Mouse (Mus musculus) frontal cortex, postnatal 10 days (tissue): ENCODE data around the gene Mypn.

Source experiments
- DNase-seq, 2 experiments: peaks; one replicate each; pipeline ENCODE4 v3.0.0; 2022; ENCODE audit warnings: low spot score in 2 of 2, mixed read lengths in 1 of 2

Mypn gene

DNA sequence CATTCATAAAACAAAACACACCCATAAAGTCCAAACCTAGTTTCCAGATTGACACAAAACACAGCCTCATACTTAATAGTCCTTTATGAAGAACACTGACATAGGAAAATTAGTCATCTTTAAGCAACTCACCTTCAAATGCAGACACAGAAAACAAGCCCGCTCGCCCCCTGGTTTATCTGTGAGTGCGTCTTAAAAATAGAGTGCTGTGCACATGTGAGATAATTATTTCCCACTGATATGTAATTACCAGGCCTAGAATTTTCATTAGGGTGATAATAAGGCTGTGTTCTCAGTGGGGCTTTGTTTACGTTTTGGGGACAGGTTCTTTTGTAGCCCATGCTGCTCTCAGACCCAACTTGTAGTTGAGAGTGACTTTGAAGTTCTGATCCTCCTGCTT, 4.7 kb downstream of the Mypn start:
- DNase-seq: no peak

DNA sequence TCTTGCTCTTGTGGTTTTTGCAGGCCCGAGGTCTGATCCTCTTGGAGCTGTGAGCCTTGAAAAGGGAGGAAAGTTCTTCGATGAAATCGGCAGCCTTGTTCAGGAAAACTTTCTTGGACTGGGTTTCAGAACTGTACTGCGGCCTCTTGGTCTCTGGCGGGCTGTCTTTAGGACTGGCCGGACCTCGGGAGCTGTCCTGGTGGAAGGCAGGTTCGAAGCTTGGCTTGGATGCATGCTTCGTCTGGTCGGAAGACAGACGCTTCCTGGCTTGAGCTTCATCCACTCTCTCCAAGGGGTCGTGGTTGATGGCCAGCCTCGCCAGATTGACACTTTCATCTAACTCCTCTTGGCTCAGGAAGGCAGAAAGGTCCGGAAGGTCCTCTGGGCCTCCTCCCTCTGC, 11.0 kb downstream of the Mypn start:
- no peak for DNase-seq

DNA sequence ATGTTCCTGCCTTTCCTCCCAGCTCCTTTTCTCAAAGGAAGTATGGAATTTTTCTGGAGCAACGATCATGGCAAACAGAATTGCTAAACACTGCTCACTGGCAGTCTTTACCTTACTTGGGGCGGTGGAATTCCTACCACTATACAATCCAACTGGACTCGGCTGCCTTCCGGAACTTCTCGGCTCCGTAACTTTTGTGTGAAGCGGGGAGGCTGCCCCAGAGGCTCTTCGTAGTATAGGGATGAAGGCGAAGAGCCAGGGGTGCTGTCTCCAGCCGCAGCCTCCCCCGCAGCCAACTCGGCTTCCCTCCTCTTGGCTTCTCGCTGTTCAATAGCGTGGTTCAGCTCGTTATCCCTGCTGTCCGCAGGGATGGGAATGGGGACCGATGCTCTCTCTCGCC, 11.5 kb downstream of the Mypn start:
- DNase-seq: no peak

DNA sequence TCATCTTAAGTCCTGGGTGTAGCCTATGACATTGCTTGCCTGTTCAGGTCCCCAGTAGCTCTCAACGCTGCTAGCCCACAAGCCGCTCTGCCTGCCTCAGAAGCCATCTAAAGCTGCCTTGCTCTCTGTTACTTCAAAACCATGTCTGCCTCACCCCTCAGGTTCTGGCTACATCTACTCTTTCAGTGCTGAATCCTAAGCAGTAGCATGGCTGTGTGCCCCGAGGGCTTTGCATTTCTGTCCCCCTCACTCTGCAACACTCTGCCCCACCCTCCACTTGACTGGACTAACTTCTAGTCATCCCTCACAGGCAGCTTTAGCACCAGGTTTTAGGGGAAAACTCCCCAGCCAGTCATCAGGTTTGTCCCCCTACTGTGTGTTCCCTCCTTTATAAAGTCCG, 19.3 kb downstream of the Mypn start:
- DNase-seq: no peak

DNA sequence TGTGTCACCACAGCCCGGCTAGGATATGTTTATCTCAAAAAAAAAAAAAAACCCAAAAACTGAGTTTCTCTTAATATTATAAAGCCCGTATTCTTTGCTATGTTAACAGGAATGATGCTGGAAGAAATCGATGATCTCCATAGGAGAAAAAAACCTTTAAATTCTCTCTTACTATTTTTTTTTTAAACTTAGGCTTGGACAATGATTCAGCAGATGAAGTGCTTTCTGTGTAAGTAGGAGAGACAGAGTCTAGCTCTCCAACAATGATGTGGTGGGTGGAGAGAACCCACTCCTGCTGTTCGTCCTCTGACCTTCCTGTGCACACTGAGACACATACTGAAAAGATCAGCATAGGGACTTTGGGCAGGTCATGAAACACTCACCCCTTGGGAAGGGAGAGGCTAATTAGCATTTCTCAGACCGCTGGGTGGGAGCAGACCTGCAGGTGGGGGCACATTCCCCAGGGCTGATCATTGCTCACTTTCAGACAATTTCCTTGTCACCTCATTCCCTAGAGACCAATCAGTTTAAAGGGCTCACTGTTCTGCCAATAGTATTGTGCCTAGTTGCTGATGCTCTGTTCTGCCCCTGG, 21.5 kb downstream of the Mypn start:
- DNase-seq: no peak

DNA sequence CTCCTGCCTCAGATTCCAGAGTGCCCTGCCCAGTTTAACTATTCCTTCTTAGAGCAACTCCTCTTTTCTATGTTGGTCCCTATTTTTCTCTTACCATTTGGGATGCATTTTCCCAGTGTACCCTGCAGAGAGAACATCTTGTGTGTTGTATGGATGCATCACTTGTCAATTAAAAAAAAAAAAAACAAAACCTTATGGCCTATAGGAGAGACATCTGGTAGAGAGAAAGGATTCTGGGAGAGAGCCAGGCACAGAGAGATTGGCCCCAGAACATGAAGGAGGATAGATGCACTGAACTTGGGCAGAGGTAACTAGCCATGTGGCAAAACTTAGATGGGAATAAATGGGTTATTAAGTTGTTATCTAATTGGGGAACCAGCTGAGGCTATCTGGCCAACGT, 22.6 kb downstream of the Mypn start:
- no peak for DNase-seq

DNA sequence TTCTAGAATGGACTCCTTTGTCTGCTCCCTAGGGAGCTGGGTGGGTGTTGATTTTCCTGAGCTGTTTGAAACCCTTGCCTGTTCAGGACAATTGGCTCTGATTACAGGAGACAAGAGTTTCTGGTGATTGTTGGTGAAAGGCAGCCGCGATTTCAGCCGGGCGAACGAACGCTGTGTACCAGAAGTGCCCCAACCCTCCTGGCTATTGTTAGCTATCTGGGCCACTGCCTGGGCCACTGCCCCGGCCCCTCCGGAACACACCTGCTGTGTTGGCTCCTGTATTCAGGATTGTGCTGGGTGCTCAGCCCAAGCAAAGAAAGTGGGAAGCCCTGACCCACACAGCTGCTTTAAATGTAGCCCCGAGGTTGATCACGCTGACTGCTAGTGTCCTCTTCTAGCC, 24.2 kb downstream of the Mypn start:
- no peak for DNase-seq

DNA sequence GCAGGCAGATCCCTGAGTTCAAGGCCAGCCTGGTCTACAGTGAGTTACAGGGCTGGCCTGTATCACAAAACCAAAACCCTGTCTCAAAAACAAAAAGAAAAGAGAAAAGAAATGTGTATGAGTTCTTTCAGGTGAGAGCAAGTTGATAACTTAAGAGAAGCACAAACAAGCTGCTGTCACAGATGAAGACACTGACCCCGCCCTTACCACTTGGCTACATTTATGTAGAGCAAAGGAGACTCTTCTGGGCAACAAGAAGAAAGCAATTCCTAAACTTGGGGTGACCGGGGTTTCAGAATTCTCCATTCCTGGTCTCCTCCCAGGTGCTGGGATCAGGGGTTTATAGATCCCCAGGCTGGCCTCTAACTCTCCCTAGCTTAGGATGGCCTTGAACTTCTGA, 25.4 kb downstream of the Mypn start:
- no peak for DNase-seq

DNA sequence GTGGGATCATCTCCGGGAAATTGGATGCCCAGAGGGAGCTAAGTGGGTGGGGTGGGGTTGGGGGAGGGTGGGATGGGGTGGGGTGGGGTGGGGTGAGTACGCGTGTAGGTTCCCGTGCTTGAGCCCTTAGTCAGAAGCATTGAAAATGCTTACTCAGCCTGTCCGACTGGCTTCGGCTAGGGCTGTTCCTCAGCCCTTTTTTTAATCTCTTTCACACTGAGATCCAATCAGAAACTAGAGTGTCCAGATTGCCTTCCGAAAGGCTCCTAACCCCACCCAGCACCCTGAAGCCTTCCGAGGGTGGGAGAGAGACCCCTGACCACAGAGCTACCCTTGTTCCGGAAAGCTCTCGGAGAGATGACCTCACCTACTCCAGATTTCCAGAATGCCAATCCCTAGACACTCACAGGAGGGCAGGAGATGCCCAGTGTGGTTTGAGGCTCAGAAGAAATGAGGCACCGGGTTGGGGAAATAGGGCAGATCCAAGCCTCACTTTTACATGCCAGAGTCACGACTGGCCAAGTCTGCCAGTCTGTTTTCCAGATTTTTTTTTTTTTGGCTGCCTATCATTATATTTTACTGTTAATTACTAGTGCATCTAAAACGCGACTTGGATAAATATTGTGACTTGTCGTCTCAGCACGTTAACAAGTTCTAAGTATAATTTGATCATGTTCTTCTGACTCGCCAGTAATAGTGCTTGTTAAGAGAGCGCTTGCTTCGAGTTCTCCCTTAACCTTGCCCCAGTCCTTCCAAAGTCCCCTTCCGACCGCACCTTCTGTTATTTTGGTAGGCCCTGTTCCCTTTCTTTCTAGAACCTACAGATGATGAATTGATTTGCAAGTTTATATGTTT, 26.2 kb downstream of the Mypn start:
- DNase-seq: no peak

DNA sequence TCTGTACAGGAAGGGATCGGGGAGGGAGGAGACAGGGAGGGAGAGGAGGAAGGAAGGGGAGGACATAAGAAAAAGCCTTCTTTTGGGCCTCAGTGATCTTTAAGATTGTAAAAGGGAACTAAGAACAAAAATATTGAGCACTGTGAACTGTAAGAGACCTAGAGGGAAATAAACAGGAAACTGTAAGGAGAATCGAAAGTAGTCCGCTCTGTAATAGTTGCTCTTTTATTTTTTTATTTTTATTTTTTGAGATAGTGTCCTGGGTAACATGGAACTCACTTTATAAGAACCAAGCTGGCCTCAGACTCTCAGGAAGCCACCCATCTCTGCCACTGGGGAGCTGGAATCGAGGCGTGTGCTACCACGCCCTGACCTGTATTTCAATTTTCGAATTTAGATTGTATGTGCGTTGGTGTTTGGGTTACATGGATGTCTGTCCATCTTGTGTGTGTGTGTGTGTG, 27.3 kb downstream of the Mypn start:
- DNase-seq: no peak

DNA sequence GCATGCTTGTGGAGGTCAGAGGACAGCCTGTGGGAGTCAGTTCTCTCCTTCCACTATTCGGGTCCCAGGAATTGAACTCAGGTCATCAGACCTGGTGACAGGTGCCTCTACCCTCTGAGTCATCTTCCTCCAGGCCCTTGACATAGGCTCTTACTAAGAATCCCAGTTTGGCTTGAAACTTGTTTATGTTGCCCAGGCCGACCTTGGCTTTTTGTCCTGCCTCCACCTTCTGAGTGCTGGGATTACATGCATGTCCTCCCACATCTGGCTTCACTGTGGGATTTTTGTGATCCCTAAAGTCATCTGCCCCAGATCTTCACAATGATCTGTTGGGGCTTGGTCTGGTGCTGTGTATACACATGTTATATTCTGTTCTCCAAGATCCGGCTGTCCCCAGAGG, 31.7 kb downstream of the Mypn start:
- no peak for DNase-seq

DNA sequence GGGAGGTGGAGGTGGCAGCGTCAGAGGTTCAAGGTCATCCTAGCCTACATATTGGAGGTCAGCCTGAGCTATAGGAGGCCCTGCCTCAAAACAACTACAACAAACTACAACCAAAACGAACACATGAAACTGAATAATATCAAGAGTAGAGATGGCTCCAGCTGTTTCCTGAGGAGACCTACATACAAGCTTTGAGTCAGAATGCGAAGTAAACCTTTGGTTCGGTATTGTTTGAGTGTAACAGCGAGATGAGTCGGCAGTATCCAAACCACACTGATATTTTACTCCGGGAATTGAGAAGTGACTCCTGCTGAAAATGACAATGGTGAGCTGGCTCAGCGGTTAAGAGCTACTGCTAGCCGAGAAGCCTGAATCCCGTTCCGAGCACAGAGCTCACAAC, 34.2 kb downstream of the Mypn start:
- DNase-seq: no peak

DNA sequence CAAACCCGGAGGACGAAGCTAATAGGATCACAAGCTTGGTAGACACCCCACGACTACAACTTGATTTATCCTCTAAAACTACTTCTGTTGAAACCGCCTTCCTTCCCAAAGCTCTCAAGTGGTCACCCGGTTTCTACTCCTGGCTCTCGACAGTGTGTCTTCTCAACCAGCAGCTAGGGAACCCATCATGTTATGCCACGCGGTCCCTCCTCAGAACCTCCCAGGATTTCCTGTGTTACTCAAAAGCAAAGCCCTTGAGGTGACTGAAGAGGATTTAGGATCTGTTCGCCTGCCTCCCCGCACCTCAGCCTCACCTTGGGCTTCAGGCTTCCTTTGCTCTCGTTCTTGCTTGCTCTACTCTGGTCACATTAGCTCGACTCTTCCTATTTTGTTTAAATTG, 35.6 kb downstream of the Mypn start:
- DNase-seq: no peak

DNA sequence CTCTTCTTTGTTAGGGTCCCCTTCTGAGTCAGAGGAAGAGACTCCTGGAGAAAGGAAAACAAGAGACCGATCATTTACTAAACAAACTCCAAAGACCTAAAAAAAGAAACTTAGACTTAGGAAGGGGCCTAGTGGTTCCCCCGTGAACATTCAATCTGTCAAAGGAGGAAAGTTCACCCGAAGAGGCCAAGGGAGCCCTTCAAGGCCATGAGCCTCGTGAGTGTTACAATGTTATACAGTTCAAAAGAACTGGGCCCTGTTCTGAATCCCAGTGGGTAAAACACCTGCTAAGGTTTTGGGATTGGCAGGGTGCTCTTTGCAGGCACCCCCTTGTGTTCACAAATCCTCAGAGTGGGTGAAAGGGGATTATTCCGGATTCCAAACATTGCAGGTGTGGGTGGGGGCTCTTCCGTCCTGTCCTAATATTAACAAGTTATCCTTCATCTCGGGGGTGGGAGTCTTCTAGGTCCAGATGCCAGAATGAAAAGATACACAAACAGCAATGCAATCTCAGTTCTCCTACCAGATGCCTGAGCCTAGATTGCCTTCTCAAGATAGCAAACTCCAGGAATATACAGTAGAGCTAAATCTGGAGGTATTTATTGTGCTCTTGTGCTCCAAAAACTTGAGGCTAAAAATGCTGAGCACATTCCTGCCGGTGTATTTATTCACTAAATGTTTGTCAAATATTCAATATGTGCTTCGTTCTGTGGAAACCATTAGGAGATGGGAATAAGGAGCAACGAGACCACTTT, 36.3 kb downstream of the Mypn start:
- no peak for DNase-seq

DNA sequence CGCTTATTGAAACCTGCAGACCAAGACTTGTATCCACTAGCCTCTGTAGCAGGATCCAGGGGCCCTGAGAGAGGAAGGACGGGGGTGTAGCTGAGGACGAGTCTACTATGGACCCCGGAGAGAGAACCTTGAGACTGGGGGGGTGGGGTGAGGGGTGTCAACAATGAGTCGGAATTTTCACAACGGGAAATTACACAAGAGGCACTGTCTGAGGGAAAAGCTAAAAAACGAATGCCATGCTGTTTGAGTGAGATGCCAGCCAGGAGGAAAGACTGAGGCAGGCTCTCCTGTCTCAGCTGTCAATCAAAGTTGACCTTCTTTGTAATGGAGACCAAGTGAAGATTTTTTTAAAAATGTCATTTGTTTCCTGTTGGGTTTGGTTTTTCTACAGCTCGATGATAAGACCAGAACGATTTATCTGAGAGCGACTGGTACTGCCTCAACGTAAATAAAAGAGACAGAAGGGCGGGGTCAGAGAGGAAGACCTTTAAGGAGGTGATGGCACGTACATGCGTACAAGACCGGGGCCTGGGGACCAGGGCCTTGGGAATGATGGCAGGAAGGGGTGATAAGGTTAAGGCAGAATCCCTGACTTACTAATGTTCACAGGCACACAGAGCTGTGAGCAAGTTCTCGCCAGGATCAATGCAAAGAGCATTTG, 37.9 kb downstream of the Mypn start:
- DNase-seq: no peak

DNA sequence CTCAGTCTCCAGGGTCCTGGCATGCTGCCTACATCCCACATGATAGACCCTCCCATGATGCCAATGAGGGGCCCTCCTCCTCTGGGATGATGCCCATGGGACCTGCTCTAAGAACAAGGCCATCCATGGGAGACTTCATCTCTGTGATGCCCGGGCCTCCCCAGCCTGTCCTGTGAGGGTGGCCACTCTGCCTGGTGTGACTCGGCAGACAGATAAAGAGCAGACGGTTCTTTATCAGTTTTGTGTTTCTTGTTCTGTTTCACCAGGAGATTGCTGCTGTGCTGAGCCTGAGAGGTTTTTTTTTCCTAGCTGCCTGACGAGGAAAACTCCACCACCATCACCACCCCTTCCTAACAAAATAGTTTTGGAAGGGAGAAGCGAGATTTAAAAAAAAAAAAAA, 42.5 kb downstream of the Mypn start:
- DNase-seq: no peak

DNA sequence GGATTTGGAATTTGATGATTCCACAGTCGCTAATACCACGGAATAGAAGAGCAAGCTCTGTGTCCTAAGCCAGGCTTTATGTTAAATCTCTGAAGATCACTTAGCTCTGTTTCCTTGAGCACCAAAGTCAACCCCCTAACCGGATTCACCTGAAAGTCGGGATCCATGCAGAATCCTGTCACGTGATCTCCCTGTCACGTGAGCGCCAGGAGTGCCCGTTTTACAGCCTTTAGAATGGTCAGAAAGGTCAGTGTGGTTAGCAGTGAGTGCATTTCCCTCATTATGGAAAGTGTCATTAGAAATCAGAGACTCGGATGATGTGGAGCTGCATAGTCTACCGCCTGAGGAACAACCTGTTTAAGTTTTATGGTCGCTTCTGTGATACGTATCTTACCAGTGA, 43.1 kb downstream of the Mypn start:
- no peak for DNase-seq

DNA sequence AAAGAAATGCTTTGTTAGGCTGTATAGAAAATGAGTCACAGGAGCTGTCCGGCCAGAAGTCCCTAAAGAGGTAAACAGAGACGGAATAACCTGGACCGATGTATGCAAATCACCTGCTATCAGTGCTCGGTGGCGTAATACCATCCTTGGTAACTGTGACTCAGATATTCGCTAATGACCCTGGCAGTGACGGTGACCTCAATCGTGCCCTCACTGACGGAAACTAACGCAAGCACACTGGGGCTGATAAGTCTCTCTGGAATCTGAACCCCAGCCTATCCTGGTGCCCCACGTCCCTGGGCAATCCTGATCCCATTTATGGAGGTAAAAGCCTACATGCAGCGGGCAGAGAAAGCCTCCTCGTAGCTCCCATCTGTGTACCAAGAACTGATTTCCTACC, 45.6 kb downstream of the Mypn start:
- no peak for DNase-seq

DNA sequence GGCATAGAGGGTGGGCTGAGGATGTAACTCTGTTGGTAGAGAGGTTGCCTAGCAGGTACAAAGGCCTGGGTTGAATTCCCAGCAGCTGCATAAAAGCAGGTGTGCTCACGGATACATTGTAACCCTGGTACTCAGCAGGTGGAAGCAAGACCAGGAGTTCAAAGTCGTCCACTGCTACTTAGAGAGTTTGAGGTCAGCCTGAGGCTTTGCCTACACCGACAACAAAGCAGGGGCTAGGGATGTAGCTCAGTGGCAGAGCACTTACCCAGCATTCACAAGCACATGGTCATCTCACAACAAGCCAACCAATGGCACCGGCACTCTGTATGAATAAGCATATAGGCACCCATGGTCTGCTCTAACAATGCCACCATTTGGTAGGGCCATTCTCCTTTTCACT, 46.3 kb downstream of the Mypn start:
- no peak for DNase-seq

DNA sequence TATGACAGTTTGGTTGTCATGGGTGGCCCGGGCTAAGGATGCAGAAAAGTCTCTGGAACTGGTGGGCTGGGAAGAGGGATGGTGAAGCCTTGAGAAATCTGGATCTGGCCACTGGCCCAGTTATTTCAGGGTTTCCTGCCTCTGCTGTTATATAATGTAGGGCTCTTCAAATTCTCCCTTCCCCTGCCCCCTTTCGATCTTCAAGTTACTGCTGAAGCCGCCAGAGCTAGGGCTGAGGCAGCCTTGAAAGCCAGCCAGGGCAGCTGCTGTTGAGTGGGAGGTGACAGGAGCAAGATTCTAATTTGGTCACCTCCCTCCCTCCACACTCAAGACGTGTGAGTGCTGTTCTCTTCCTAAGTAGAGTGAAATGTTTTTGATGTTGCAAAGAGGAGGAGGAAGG, 46.8 kb downstream of the Mypn start:
- peak; percentile 73 to 84 for DNase-seq

DNA sequence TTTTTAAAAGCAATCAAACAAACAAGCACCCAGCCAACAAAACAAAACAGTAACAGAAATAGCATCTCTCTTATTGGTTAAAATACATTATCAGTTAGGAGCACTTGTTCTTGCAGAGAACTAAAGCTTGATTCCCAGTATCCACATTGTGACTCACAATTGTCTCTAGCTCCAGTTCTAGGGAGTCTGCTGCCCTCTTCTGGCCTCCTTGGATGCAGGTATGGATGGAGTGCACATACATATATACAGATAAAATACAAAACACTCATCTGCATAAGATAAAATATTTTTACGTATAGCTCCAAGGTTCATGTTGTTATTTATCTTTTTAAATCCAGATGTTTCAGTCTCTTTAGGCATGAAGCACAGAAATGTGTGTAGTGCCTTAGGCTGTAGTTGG, 47.4 kb downstream of the Mypn start:
- no peak for DNase-seq

DNA sequence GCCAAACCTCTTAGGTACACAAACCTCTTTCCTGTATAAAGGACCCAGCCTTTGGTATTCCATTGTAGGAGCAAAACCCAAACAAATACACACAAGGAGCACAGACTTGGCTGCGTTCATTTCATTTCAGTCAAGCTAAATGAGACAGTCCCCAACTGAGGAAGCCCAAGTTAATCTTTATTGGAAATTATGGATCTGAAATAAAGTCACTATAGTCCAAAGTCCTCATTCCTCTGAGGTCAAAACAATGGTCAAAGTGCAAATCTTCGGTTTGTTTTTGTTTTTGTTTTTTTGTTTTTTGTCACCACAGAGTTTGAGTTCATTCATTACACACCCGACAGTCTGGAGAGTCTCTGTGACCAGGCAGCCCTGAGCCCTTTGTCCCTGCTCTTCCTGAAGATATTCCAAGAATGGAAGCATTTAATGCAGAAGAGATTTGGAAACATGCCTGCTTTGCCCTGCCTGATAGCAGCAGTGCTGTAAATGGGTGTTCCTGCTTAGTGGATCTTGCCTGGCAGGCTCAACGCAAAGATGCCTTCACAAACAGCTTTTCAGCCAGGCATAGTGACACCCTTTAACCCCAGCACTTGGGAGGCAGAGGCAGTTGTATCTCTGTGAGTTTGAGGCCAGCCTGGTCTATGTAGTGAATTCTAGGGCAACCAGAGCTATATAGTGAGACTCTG, 47.9 kb downstream of the Mypn start:
- no peak for DNase-seq
